Mouse (Mus musculus) heart, postnatal 25 days (tissue): ENCODE data around the gene Nrros. TPM values are rescaled to one million over a fixed set of nuclear protein-coding genes. Genes with fewer than 3 reads are reported as not detected.
A peak's percentile ranks its signal among the peaks of the same experiment; 100 is the strongest.

ENCODE experiments used
- DNase-seq: peaks from one replicate; pipeline ENCODE4 v3.0.0; 2022; ENCODE audit warnings: low spot score
- intact Hi-C: fragments of 180-260 bp; cut with DNase I; formaldehyde crosslinking; loops from one replicate; pipeline ENCODE4 v1.15.1; 2025
- total RNA-seq, 2 experiments: library from RNA; stranded (reverse); gene quantifications; 2 replicates each; pipeline ENCODE4 v1.2.3; 2021

Gene Nrros
- total RNA-seq, 2 experiments from 2014 or later: 5.3 to 5.6 TPM

- intact Hi-C loops: loop anchor here (10.0 kb wide), 1 partner anchor 50 kb away; no protein-coding TSS in a partner anchor
- DNase-seq: no peak
These were observed 882 bp downstream of the Nrros start for GRCm38 (mm10) chr16:32164396-32165027.

GRCm38 (mm10) chr16:32163891-32164290, 1.5 kb downstream of the Nrros start:
- DNase-seq: no peak
- intact Hi-C loops: loop anchor here (10.0 kb wide), 1 partner anchor 49 kb away; no protein-coding TSS in a partner anchor

GRCm38 (mm10) chr16:32163392-32163791, 2.0 kb downstream of the Nrros start:
- DNase-seq: no peak
- intact Hi-C loops: loop anchor here (10.0 kb wide), 1 partner anchor 49 kb away; no protein-coding TSS in a partner anchor

- no peak for DNase-seq
- intact Hi-C loops: loop anchor here (10.0 kb wide), 1 partner anchor 46 kb away; no protein-coding TSS in a partner anchor
These were observed 4.6 kb downstream of the Nrros start for GRCm38 (mm10) chr16:32160742-32161323.

GRCm38 (mm10) chr16:32158966-32159365, 6.4 kb downstream of the Nrros start:
- no peak for DNase-seq
- intact Hi-C loops: no loop called here

- intact Hi-C loops: no loop called here
- DNase-seq: no peak
These were observed 8.0 kb downstream of the Nrros start for GRCm38 (mm10) chr16:32157369-32157768.

GRCm38 (mm10) chr16:32156719-32157118, 8.7 kb downstream of the Nrros start:
- intact Hi-C loops: no loop called here
- DNase-seq: no peak

GRCm38 (mm10) chr16:32154437-32154836, 11.0 kb downstream of the Nrros start:
- intact Hi-C loops: no loop called here

GRCm38 (mm10) chr16:32153976-32154375, 11.4 kb downstream of the Nrros start:
- intact Hi-C loops: no loop called here
- no peak for DNase-seq

More at GRCm38 (mm10) chr16:32154437-32154836, 11.0 kb downstream of the Nrros start:
- no peak for DNase-seq

GRCm38 (mm10) chr16:32147589-32148207, 17.7 kb downstream of the Nrros start:
- intact Hi-C loops: no loop called here
- DNase-seq: no peak

GRCm38 (mm10) chr16:32144592-32144991, 20.8 kb downstream of the Nrros start:
- DNase-seq: no peak
- intact Hi-C loops: no loop called here

- no peak for DNase-seq
- intact Hi-C loops: no loop called here
These were observed 21.6 kb downstream of the Nrros start for GRCm38 (mm10) chr16:32143766-32144165.

- DNase-seq: no peak
- intact Hi-C loops: no loop called here
These were observed 26.4 kb downstream of the Nrros start for GRCm38 (mm10) chr16:32138954-32139353.

GRCm38 (mm10) chr16:32135842-32136357, 29.5 kb downstream of the Nrros start:
- intact Hi-C loops: no loop called here

GRCm38 (mm10) chr16:32133148-32133547, 32.2 kb downstream of the Nrros start:
- intact Hi-C loops: no loop called here
- DNase-seq: no peak

More at GRCm38 (mm10) chr16:32135842-32136357, 29.5 kb downstream of the Nrros start:
- no peak for DNase-seq

GRCm38 (mm10) chr16:32130190-32130826, 35.1 kb downstream of the Nrros start:
- DNase-seq: peak; percentile 38
- intact Hi-C loops: no loop called here

- no peak for DNase-seq
- intact Hi-C loops: no loop called here
These were observed 35.8 kb downstream of the Nrros start for GRCm38 (mm10) chr16:32129449-32130189.

- no peak for DNase-seq
- intact Hi-C loops: no loop called here
These were observed 38.3 kb downstream of the Nrros start for GRCm38 (mm10) chr16:32127046-32127445.

- intact Hi-C loops: no loop called here
- no peak for DNase-seq
These were observed 40.0 kb downstream of the Nrros start for GRCm38 (mm10) chr16:32125364-32125763.
